Mouse (Mus musculus): ENCODE data around the gene Kcng3. TPM values are rescaled to one million over a fixed set of nuclear protein-coding genes. Genes with fewer than 3 reads are reported as not detected.

Gene Kcng3
- polyA plus RNA-seq, 1 experiment from 2014 or later: not detected

DNA sequence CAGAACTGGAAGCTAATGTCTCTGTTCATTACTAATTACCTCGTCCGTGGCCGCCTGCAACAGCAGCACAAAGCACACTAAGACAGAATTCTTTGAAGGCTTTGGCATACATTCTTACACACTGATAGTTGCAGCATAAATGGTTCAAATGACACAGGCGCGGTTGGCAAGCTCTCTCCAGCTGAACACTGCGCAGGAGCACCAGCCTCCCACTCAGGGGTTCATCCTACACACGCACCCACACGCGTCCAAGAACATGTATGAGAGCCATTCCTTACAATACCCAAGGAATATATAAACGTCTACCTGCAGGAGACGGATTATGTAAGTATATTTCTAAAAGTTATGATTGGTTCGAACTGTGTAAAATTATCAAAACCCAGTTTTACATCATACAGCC is 30.7 kb downstream of the Kcng3 start:
- H3K36me3 ChIP-seq: no peaks in the 10 kb centered on the region
- ATAC-seq: no peak

DNA sequence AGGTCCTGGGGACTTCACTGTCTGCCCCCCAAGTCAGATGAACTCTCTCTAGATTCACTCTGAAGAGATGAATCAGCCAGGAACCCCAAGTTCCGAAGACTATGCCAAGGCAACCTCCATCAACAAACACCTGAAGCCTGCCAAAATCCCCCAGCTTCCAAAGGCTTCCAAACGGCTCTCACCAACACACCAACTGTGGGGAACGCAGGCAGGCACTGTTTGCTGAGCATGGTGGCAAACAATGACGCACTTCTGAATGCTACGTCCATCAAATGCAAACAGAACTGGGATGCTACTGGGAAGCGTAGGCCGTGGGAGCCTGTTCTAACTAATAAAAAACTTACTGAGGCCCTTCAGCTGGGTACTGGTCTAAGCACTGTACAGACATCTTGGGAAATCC is 35.7 kb downstream of the Kcng3 start:
- Histone ChIP-seq H3K27ac (no peak overlapping the region), H3K36me3 (no peaks in the 10 kb centered on the region), H3K4me1 (replicated peaks) (no peaks in the 10 kb centered on the region), H3K27me3 (replicated peaks) (no peaks in the 10 kb centered on the region), H3K9ac (no peak overlapping the region), H3K4me2 (replicated peaks) (no peak overlapping the region), H3K4me3 (replicated peaks) (no peak overlapping the region), H3K9me3 (no peaks in the 10 kb centered on the region)
- 67% methylated on average over 7 of the region's 7 CpGs for WGBS
- no peak for ATAC-seq

More for the DNA sequence above, 30.7 kb downstream of the Kcng3 start:
- H3K27ac ChIP-seq: no peak overlapping the region
- no peaks in the 10 kb centered on the region for H3K9me3 ChIP-seq
- no peaks in the 10 kb centered on the region for H3K27me3 ChIP-seq (replicated peaks)
- no peak overlapping the region for H3K4me3 ChIP-seq (replicated peaks)
- 85% methylated on average over 12 of the region's 12 CpGs for WGBS
- no peak overlapping the region for H3K9ac ChIP-seq
- H3K4me2 ChIP-seq (replicated peaks): no peak overlapping the region
- H3K4me1 ChIP-seq (replicated peaks): no peaks in the 10 kb centered on the region

DNA sequence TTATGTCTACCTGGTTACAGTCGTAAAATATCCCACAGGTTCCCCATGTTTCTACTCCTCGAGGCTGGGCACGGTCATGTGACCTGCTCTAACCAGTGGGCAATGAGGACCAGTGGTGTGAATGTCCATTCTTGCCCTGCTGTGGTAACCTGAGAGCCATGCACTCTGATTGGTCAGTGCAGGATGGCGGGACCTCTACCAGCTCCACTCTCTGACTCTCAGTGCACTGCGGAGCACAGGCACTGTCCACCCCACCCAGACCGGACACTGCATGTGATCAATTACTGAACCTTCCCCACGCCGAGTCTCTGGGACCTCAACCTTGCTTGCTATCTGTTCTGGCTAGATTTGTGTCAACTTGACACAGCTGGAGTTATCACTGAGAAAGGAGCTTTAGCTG is 37.2 kb downstream of the Kcng3 start:
- Histone ChIP-seq H3K4me3 (replicated peaks) (no peak overlapping the region), H3K9ac (no peak overlapping the region), H3K4me1 (replicated peaks) (no peaks in the 10 kb centered on the region), H3K9me3 (no peaks in the 10 kb centered on the region), H3K27me3 (replicated peaks) (no peaks in the 10 kb centered on the region), H3K36me3 (no peaks in the 10 kb centered on the region), H3K27ac (no peak overlapping the region), H3K4me2 (replicated peaks) (no peak overlapping the region)
- WGBS: 71% methylated on average over 8 of the region's 8 CpGs
- no peak for ATAC-seq

DNA sequence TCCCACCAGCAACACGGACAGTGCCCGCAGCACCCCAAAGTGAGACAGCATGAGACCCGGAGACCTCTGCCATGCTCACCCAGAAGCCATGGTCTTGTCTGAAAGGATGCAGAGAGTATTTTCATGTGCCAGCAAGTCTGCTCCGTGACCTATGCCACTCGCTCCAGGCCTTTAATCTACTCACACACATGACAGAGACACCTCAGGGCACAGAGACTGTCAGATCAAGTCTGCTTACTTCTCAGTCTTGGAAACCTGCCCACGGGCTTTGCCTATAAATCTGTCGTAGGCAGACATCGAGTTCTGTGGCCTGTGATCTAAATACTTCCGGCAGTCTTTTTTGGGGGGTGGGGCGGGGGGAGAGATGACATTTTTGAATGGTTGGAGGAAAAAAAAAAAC is 38.3 kb downstream of the Kcng3 start:
- no peak overlapping the region for H3K4me3 ChIP-seq (replicated peaks)
- no peaks in the 10 kb centered on the region for H3K4me1 ChIP-seq (replicated peaks)
- no peak overlapping the region for H3K4me2 ChIP-seq (replicated peaks)
- ATAC-seq: no peak
- no peaks in the 10 kb centered on the region for H3K36me3 ChIP-seq
- WGBS: 70% methylated on average over 10 of the region's 10 CpGs
- no peaks in the 10 kb centered on the region for H3K27me3 ChIP-seq (replicated peaks)
- H3K27ac ChIP-seq: no peak overlapping the region
- no peaks in the 10 kb centered on the region for H3K9me3 ChIP-seq
- no peak overlapping the region for H3K9ac ChIP-seq

DNA sequence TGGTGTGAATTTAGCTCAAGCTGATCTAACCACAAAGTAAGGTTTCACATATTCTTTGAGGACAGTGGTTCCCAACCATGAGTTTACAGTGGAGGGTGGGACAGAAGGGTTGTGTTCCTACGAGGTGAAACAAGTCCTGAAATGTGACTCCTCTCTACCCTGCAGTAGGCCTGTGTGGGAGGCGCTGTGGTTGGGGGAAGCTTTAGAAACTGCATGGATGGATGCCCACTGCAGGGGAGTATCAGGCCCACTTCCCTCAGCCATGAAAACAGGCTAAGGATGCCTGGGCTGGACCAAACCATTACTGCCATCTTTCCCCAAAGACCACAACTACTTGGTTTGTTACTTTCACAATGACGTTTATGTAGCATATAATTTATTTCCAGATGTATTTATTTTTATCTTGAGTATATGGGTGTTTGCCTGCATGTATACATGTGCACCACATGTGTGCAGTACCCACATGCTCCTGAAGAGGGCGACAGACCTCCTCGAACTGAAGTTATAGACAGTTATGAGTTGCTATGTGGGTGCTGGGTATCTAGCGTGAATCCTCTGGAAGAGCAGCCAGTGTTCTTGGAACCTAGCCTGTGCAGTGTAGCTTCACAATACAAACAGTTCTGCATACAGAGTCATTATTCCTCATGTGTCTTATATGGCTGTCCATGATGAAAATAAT is 42.9 kb downstream of the Kcng3 start:
- Histone ChIP-seq H3K27ac (no peak overlapping the region), H3K36me3 (no peaks in the 10 kb centered on the region), H3K4me1 (replicated peaks) (no peaks in the 10 kb centered on the region), H3K4me3 (replicated peaks) (no peak overlapping the region), H3K27me3 (replicated peaks) (no peaks in the 10 kb centered on the region), H3K4me2 (replicated peaks) (no peak overlapping the region), H3K9ac (no peak overlapping the region), H3K9me3 (no peaks in the 10 kb centered on the region)
- WGBS: 82% methylated on average over 6 of the region's 6 CpGs
- no peak for ATAC-seq

DNA sequence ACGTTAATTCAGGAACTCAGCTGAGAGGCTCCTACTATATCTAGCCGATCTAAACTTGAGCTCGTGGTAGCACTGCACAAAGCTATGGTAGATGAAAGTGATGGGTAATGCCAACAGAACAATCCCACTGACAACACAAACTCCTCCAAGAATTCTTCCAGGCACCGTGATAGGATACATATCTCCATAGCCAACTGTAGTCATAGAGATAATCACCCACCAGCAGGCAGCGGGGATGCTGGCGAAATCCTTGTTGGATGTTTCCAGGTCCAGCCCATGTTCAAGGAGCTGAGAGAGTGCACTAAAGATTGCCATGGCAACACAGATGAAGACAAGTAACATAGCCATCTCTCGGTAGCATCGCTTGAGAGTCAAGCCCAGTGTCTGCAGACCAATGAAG is 44.0 kb downstream of the Kcng3 start:
- Histone ChIP-seq H3K27me3 (replicated peaks) (no peaks in the 10 kb centered on the region), H3K27ac (no peak overlapping the region), H3K36me3 (no peaks in the 10 kb centered on the region), H3K9ac (no peak overlapping the region), H3K4me3 (replicated peaks) (no peak overlapping the region), H3K4me2 (replicated peaks) (no peak overlapping the region), H3K9me3 (no peaks in the 10 kb centered on the region), H3K4me1 (replicated peaks) (no peaks in the 10 kb centered on the region)
- ATAC-seq: no peak
- WGBS: 96% methylated on average over 8 of the region's 8 CpGs

DNA sequence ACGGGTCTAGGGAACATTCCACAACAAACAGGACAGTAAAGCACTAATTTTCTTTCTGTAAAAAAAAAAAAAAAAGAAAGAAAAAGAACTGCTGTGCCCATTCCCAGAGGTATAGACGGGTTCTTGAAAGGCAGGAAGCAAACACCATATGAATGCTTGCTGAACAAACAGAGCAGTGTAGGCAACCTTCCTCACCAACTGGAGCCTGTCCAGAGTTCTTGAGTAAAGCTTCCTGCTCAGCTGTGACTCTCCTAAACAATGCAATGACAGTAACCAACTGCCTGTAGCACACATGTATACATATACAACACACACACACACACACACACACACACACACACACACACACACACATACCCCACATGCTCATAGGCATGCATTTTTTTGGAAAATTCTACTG is 49.1 kb downstream of the Kcng3 start:
- Histone ChIP-seq H3K4me1 (replicated peaks) (no peaks in the 10 kb centered on the region), H3K27ac (no peak overlapping the region), H3K27me3 (replicated peaks) (no peaks in the 10 kb centered on the region), H3K9ac (no peak overlapping the region), H3K9me3 (no peaks in the 10 kb centered on the region), H3K4me2 (replicated peaks) (no peak overlapping the region), H3K36me3 (no peaks in the 10 kb centered on the region), H3K4me3 (replicated peaks) (no peak overlapping the region)
- WGBS: 56% methylated on average over 2 of the region's 2 CpGs
- peak; percentile 45 for ATAC-seq

DNA sequence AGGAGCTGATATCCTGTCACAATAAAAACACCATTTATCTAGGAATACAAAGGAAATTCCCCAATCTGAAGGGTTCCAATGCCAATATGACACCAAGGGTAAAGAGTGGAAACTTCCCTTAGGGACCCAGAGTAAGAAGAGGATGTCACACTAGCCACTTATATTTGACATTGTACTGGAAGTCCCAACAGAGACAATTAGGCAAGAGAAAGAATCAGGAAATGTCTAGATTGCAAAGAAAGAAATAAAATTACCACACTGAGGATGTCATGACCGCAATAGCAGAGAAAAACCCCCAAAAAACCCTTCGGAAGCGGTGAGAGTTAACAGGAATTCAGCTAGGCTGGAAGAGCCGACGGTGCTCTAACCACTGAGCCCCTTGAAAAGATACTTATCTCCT is 51.0 kb downstream of the Kcng3 start:
- H3K4me2 ChIP-seq (replicated peaks): no peak overlapping the region
- H3K9me3 ChIP-seq: no peaks in the 10 kb centered on the region
- no peak overlapping the region for H3K27ac ChIP-seq
- H3K27me3 ChIP-seq (replicated peaks): no peaks in the 10 kb centered on the region
- H3K36me3 ChIP-seq: no peaks in the 10 kb centered on the region
- no peak overlapping the region for H3K9ac ChIP-seq
- H3K4me3 ChIP-seq (replicated peaks): no peak overlapping the region
- 89% methylated on average over 5 of the region's 5 CpGs for WGBS
- H3K4me1 ChIP-seq (replicated peaks): no peaks in the 10 kb centered on the region
- no peak for ATAC-seq

DNA sequence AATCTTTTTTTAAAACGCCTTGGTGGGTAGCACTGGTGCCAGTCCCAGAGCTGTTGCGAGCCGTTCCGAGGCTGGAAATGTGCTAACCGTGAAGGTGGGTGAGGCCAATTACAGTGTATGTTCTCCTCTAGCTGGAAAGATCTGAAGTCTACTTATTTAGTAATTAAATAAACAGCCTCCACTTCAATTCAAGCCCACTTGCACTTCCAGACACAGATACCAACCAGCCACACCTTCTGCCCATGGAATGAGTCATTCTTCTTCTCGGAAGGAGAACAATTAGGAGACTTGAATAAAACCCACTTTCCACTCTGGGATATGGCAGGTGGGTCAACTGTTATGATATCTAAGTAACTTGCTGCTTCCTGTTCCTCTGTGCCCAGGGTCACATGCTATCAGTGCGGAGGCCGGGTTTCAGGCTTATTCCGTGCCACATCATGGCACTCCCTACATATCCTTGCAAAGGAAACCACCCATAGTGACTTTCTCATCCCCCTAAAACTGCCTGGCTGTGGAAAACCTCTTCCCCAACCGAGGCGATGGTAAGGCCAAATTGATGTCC is 54.8 kb downstream of the Kcng3 start:
- no peaks in the 10 kb centered on the region for H3K36me3 ChIP-seq
- no peaks in the 10 kb centered on the region for H3K4me1 ChIP-seq (replicated peaks)
- ATAC-seq: no peak
- H3K9ac ChIP-seq: no peak overlapping the region
- H3K4me3 ChIP-seq (replicated peaks): no peak overlapping the region
- 88% methylated on average over 11 of the region's 11 CpGs for WGBS
- no peaks in the 10 kb centered on the region for H3K9me3 ChIP-seq
- H3K27me3 ChIP-seq (replicated peaks): no peaks in the 10 kb centered on the region
- H3K27ac ChIP-seq: no peak overlapping the region
- H3K4me2 ChIP-seq (replicated peaks): no peak overlapping the region

DNA sequence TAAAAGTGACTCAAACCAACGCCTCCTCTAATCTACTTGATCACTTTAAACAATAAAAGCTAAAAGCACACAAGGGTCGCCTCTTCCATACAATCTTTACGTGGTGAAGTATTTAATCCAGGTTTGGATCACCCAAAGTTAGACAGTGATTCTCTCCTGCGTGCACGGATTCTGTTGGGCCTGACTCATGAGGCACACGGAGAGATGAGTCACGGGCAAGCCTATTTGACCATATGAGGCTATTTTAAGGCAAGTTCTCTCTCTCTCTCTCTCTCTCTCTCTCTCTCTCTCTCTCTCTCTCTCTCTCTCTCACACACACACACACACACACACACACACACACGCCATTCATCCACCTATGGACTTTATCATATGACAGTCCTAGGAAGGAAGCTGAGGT is 57.1 kb downstream of the Kcng3 start:
- WGBS: 90% methylated on average over 8 of the region's 8 CpGs
- ATAC-seq: no peak
- H3K9me3 ChIP-seq: no peaks in the 10 kb centered on the region

DNA sequence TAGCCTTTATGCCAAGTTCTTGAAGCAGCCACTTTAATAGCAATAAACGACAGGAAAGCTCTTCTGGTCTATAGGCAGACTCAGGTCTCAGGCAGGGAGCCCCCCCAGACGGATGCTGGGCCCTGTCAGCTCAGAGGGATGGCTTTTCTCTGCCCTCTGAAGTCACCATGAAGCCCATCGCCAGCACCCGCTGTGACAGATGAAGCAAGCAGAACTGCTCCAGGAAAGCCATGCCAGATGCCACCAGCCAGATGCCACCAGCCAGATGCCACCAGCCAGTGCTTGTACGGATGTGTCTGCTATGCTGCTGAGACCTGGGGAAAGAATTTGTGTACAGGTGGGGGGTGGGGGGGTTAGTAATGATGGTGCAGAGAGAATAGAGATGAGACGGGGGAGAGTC is 58.6 kb downstream of the Kcng3 start:
- Histone ChIP-seq H3K27ac (no peak overlapping the region), H3K9me3 (no peaks in the 10 kb centered on the region), H3K4me2 (replicated peaks) (no peak overlapping the region), H3K27me3 (replicated peaks) (no peaks in the 10 kb centered on the region), H3K36me3 (no peaks in the 10 kb centered on the region), H3K4me1 (replicated peaks) (no peaks in the 10 kb centered on the region), H3K9ac (no peak overlapping the region), H3K4me3 (replicated peaks) (no peak overlapping the region)
- no peak for ATAC-seq
- WGBS: 57% methylated on average over 6 of the region's 6 CpGs

More for the DNA sequence above, 57.1 kb downstream of the Kcng3 start:
- no peak overlapping the region for H3K27ac ChIP-seq
- no peaks in the 10 kb centered on the region for H3K4me1 ChIP-seq (replicated peaks)
- no peak overlapping the region for H3K9ac ChIP-seq
- no peaks in the 10 kb centered on the region for H3K27me3 ChIP-seq (replicated peaks)
- H3K36me3 ChIP-seq: no peaks in the 10 kb centered on the region
- no peak overlapping the region for H3K4me3 ChIP-seq (replicated peaks)
- H3K4me2 ChIP-seq (replicated peaks): no peak overlapping the region

DNA sequence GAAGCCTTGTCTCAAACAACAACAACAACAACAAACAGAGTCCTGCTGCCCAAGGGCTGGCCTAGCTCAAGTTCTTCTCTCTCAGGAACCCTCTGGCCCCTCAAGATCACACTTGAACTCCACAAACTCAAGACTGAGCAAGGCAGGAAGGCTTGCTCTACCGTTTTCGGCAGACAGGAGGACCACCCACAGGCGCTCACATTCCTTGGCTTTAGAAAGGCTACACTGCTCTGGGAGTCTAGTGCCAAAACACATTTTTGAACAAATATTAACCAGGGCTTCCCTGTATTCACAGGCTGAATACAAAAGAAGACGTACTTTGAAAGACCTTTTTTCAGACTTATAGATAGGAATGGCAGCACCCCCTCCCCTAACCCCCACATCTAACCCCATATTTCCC is 59.3 kb downstream of the Kcng3 start:
- H3K4me2 ChIP-seq (replicated peaks): no peak overlapping the region
- no peak overlapping the region for H3K9ac ChIP-seq
- H3K9me3 ChIP-seq: no peaks in the 10 kb centered on the region
- H3K4me1 ChIP-seq (replicated peaks): no peaks in the 10 kb centered on the region
- H3K27ac ChIP-seq: no peak overlapping the region
- no peaks in the 10 kb centered on the region for H3K36me3 ChIP-seq
- H3K27me3 ChIP-seq (replicated peaks): no peaks in the 10 kb centered on the region
- H3K4me3 ChIP-seq (replicated peaks): no peak overlapping the region
- 39% methylated on average over 4 of the region's 4 CpGs for WGBS
- peak; percentile 34; the same call in 1 of the 2 replicates for ATAC-seq

DNA sequence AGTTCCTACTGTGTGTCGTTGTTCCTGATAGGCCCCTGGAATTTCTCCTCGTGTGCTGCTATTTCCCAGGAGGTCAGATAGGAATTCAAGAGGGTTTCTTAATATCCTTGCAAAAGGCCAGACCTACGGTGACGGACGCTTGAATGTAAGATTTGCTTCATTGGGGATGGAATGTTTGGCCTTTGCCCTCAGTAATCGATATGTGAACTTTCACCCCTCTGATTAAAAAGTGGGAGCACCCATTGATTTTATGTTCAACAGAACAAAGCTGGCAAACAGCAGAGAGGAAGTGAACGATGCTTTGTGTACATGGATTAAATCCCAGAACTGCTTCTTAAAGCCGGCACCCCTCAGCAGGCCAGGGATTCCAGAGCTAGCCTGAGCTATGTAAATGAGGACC is 64.3 kb downstream of the Kcng3 start:
- Histone ChIP-seq H3K27ac (no peak overlapping the region), H3K9ac (no peak overlapping the region), H3K4me3 (replicated peaks) (no peak overlapping the region), H3K27me3 (replicated peaks) (no peaks in the 10 kb centered on the region), H3K4me1 (replicated peaks) (no peaks in the 10 kb centered on the region; the same call in 1 of the 2 replicates), H3K9me3 (no peaks in the 10 kb centered on the region), H3K4me2 (replicated peaks) (no peak overlapping the region), H3K36me3 (no peaks in the 10 kb centered on the region)
- 46% methylated on average over 8 of the region's 8 CpGs for WGBS
- no peak for ATAC-seq
